Mouse (Mus musculus) CD8-positive naive resting alpha-beta T cell, adult 2 months (primary cell): ENCODE results near the gene Vmn1r42.
"Not testable (repeated sequence)": the region's sequence is repeated elsewhere in the genome, so short reads cannot be mapped to it uniquely, and the experiment has no call there.

Experiments used
- DNase-seq, 2 experiments: peaks; one replicate each; pipeline ENCODE4 v3.0.0; 2022; ENCODE audit warnings: low read depth in 2 of 2, low spot score in 2 of 2

Gene Vmn1r42

GRCm38 (mm10) chr6:89876313-89876712 lies at the start of gene Vmn1r42, which contains the start of gene Vmn1r43:
Gene Vmn1r42 (minus strand): TSS chr6:89876413.
Gene Vmn1r43 (minus strand): TSS chr6:89876413.
- DNase-seq = not testable (repeated sequence)

DNA sequence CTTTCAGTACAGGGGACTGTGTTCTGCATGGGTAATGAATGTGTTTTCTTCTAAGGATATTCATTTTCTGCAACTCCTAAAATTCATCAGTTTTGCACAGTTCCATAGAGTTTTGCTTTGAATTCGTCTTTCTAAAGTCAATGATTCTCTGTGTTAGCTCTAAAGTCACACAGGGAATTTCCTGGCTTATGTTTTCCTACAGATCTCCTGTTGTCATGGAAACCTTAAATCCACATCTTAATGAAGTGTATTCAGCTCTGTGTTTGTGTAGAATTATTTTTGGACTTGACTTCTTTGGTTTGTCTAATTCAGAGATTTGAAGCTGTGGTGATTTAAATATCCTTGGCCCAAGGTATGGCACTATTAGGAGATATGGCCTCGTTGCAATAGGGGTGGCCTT lies 7.6 kb upstream of the Vmn1r42 start:
- DNase-seq = no peak

- DNase-seq = no peak
Observed at GRCm38 (mm10) chr6:89883360-89883759, 7.1 kb upstream of the Vmn1r42 start, which contains the start of gene Vmn1r44. Gene Vmn1r44 (plus strand): TSS chr6:89883660.

GRCm38 (mm10) chr6:89880867-89881266 lies 4.7 kb upstream of the Vmn1r42 start:
- no peak for DNase-seq

- no peak for DNase-seq
Observed at GRCm38 (mm10) chr6:89876963-89877362, 750 bp upstream of the Vmn1r42 start.

- DNase-seq = no peak
Observed at GRCm38 (mm10) chr6:89867976-89868375, 8.2 kb downstream of the Vmn1r42 start.

DNA sequence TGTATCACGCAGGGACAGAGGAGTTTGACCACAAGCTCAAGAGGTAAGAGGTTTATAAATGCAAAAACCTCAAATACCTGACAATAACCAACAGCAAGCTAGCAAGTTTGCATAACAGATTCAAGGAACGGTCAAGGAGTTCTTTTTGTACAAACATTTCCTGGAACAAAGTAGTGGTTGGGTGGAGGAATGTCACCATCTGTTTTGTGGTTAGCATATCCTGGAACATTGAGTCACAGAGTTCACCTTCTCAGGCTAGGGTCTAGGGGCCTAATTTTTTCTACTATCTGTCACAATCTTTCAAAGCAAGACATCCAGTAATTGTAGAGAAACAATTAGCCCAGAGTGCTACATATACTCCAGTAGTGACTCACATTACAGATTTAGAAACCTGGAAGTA lies 8.9 kb downstream of the Vmn1r42 start:
- DNase-seq = no peak

GRCm38 (mm10) chr6:89863792-89864191 lies 12.4 kb downstream of the Vmn1r42 start:
- DNase-seq = no peak

- DNase-seq = no peak
Observed at GRCm38 (mm10) chr6:89859839-89860238, 16.4 kb downstream of the Vmn1r42 start.

- DNase-seq = no peak
Observed at GRCm38 (mm10) chr6:89857552-89857951, 18.7 kb downstream of the Vmn1r42 start.
